Comparison of ENCODE assay signal across 8 mouse cellular contexts in the genomic region with DNA sequence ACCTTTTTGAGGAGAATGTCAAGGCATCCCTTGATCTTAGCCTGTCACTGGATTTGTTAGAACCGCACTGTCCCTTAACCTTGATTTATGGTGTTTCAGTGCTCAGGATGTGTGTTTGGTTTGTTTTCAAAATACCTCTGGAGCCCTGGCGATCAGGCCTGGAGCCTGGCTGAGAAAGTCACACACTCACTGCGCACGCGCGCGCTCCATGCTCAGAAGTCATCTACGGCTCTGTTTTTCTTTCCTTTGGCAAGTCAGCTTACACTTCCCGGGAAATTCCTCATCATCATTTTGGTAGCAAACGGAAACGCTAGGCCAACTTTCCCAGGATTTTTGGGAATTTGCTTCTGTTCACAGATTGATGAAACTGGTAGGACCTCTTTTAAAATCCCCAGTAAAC.
A peak's percentile ranks its signal among the peaks of the same experiment; 100 is the strongest.
DNase-seq lines count a peak whose midpoint lies in the region; ATAC-seq and TF ChIP-seq lines count a peak whose summit lies in the region.

No protein-coding gene starts in this region.

- no peak for DNase-seq in lung, adult 2 months
- DNase-seq in heart, postnatal 4 days: peak; percentile 20
- peak; percentile 23 to 73 for DNase-seq in kidney, postnatal 36 days
- peak; percentile 27 for DNase-seq in testis, postnatal 14 days (ENCODE audit: low spot score)

- H3K9ac ChIP-seq in lung, embryonic 16.5 days (ENCODE audit: low read length): no peak overlapping the region
- no peak overlapping the region for H3K9ac ChIP-seq in liver, embryonic 12.5 days

- WGBS in lung, embryonic 16.5 days: 41% methylated on average over 11 of the region's 11 CpGs
- WGBS in lung, adult 2 months: 58% methylated on average over 11 of the region's 11 CpGs
- 81% methylated on average over 11 of the region's 11 CpGs for WGBS in liver, embryonic 12.5 days (ENCODE audit: insufficient replicate concordance)

- ATAC-seq in lung, embryonic 16.5 days (ENCODE audit: low read depth): no peak
- no peak for ATAC-seq in liver, embryonic 12.5 days
- no peak for ATAC-seq in cerebellum, adult (ENCODE audit: insufficient number of reproducible peaks, low FRiP score, low TSS enrichment)
- no peak for ATAC-seq in activated CD4-positive, CD25-positive, alpha-beta regulatory T cell, adult 4 months

- TF ChIP-seq POLR2A in lung, adult 2 months (IDR thresholded peaks at IDR 0.05; ENCODE audit: borderline replicate concordance, extremely low read depth, low read depth, low read length): no peak

- H3K9me3 ChIP-seq in lung, embryonic 16.5 days (ENCODE audit: control insufficient read depth, low read length): no peaks in the 10 kb centered on the region
- no peaks in the 10 kb centered on the region for H3K9me3 ChIP-seq in liver, embryonic 12.5 days (replicated peaks)

- no peaks in the 10 kb centered on the region for H3K4me1 ChIP-seq in lung, embryonic 16.5 days (replicated peaks; ENCODE audit: control insufficient read depth, insufficient read depth, low read length)
- H3K4me1 ChIP-seq in lung, adult 2 months (ENCODE audit: control insufficient read depth, insufficient read depth, low read length): no peaks in the 10 kb centered on the region
- no peaks in the 10 kb centered on the region for H3K4me1 ChIP-seq in liver, embryonic 12.5 days

- H3K36me3 ChIP-seq in lung, embryonic 16.5 days (ENCODE audit: control insufficient read depth, insufficient read depth, low read length): no peaks in the 10 kb centered on the region
- no peaks in the 10 kb centered on the region for H3K36me3 ChIP-seq in liver, embryonic 12.5 days

- H3K4me3 ChIP-seq in lung, embryonic 16.5 days (ENCODE audit: low read length): 0 out of 2 replicates have a peak overlapping the region, but pooled peaks have one; percentile 12
- H3K4me3 ChIP-seq in lung, adult 2 months (replicated peaks; ENCODE audit: extremely low read depth, low read depth, low read length): no peak overlapping the region
- no peak overlapping the region for H3K4me3 ChIP-seq in liver, embryonic 12.5 days

- no peak for TF ChIP-seq CTCF in lung, adult 2 months (IDR thresholded peaks at IDR 0.05; ENCODE audit: insufficient read depth, low read length)

- H3K27me3 ChIP-seq in lung, embryonic 16.5 days (ENCODE audit: control insufficient read depth, insufficient read depth, low read depth, low read length): no peaks in the 10 kb centered on the region
- H3K27me3 ChIP-seq in liver, embryonic 12.5 days (replicated peaks): no peaks in the 10 kb centered on the region; the same call in none of the 2 replicates

- H3K27ac ChIP-seq in lung, embryonic 16.5 days (ENCODE audit: low read length): no peak overlapping the region
- H3K27ac ChIP-seq in liver, embryonic 12.5 days: no peak overlapping the region

- H3K4me2 ChIP-seq in lung, embryonic 16.5 days (ENCODE audit: low read depth, low read length): peak overlapping the region; percentile 37
- H3K4me2 ChIP-seq in liver, embryonic 12.5 days: no peak overlapping the region
